Mouse (Mus musculus): ENCODE data around the gene Moap1. TPM values are rescaled to one million over a fixed set of nuclear protein-coding genes. Genes with fewer than 3 reads are reported as not detected.

The Moap1 gene
- polyA plus RNA-seq, 1 experiment from 2014 or later, result 19.0 TPM

GRCm38 (mm10) chr12:102772676-102773075, 29.2 kb upstream of the Moap1 start:
- H3K4me2 ChIP-seq (ENCODE audit: low read depth, low read length), result no peak overlapping the region
- H3K9me3 ChIP-seq (replicated peaks; ENCODE audit: control insufficient read depth, low read length), result 0 out of 2 replicates have a peak, but pooled peaks cover 3% of the 10 kb centered on the region
- ATAC-seq (replicated peaks; ENCODE audit: extremely low read depth, insufficient read depth, low FRiP score), result no peak
- 92% methylated on average over 5 of the region's 5 CpGs for WGBS
- no peak overlapping the region for H3K9ac ChIP-seq (ENCODE audit: low read length)
- no peaks in the 10 kb centered on the region for H3K27me3 ChIP-seq (ENCODE audit: control insufficient read depth, insufficient read depth, low read length)
- no peak overlapping the region for H3K27ac ChIP-seq (ENCODE audit: low read length)
- peaks cover 67% of the 10 kb centered on the region for H3K36me3 ChIP-seq (ENCODE audit: control insufficient read depth, insufficient read depth)
- H3K4me1 ChIP-seq (ENCODE audit: control insufficient read depth, insufficient read depth, low read length), result no peaks in the 10 kb centered on the region
- H3K4me3 ChIP-seq (ENCODE audit: low read length), result no peak overlapping the region

GRCm38 (mm10) chr12:102771601-102772000, 28.1 kb upstream of the Moap1 start:
- no peak for ATAC-seq (replicated peaks; ENCODE audit: extremely low read depth, insufficient read depth, low FRiP score)
- H3K9ac ChIP-seq (ENCODE audit: low read length), result no peak overlapping the region
- H3K4me2 ChIP-seq (ENCODE audit: low read depth, low read length), result no peak overlapping the region
- H3K4me3 ChIP-seq (ENCODE audit: low read length), result no peak overlapping the region
- no peak overlapping the region for H3K27ac ChIP-seq (ENCODE audit: low read length)
- H3K27me3 ChIP-seq (ENCODE audit: control insufficient read depth, insufficient read depth, low read length), result no peaks in the 10 kb centered on the region
- H3K9me3 ChIP-seq (replicated peaks; ENCODE audit: control insufficient read depth, low read length), result 0 out of 2 replicates have a peak, but pooled peaks cover 3% of the 10 kb centered on the region
- H3K4me1 ChIP-seq (ENCODE audit: control insufficient read depth, insufficient read depth, low read length), result no peaks in the 10 kb centered on the region
- WGBS, result 95% methylated on average over 8 of the region's 8 CpGs
- peaks cover 69% of the 10 kb centered on the region for H3K36me3 ChIP-seq (ENCODE audit: control insufficient read depth, insufficient read depth)

DNA sequence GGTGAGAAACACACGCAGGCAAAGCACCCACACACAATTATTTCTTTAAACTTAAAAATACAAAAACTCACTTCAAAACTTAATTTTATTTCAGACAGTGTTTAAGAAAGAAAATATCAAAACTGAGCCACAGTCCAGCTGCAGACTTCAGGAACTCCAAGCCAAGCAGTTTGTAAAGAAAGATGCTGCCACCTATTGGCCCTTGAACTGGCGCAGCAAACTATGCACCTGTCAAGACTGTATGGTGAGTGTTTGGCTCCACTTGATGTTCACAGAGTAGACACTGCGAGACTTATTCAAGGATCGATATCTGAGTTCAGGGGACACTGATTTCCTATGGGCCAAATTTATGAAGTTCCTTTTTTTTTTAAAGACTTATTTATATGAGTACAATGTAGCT, 25.5 kb upstream of the Moap1 start:
- H3K4me2 ChIP-seq (ENCODE audit: low read depth, low read length), result no peak overlapping the region
- H3K36me3 ChIP-seq (ENCODE audit: control insufficient read depth, insufficient read depth), result peaks cover 63% of the 10 kb centered on the region
- 0 out of 2 replicates have a peak, but pooled peaks cover 3% of the 10 kb centered on the region for H3K9me3 ChIP-seq (replicated peaks; ENCODE audit: control insufficient read depth, low read length)
- no peaks in the 10 kb centered on the region for H3K4me1 ChIP-seq (ENCODE audit: control insufficient read depth, insufficient read depth, low read length)
- no peaks in the 10 kb centered on the region for H3K27me3 ChIP-seq (ENCODE audit: control insufficient read depth, insufficient read depth, low read length)
- WGBS, result 85% methylated on average over 4 of the region's 4 CpGs
- no peak overlapping the region for H3K9ac ChIP-seq (ENCODE audit: low read length)
- no peak overlapping the region for H3K27ac ChIP-seq (ENCODE audit: low read length)
- H3K4me3 ChIP-seq (ENCODE audit: low read length), result no peak overlapping the region
- ATAC-seq (replicated peaks; ENCODE audit: extremely low read depth, insufficient read depth, low FRiP score), result no peak

DNA sequence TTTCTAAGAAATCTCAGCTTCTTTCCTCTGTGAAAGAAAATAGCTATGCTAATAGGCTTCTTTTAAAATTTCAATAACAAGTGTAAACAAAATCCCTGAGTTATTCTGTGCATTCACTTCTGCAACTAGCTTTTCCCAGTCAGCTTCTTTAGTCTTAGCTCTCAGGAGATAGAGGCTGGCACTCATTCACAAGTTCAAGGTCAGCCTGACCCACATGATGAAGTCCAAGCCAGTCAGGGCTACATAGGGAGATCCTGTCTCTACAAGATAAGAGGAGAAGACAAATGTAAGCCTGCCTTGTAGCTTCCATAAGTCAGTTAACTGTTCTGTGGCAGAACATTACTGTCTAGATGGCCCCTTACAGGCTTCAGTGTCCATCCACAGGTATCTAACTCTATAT, 20.2 kb upstream of the Moap1 start:
- H3K27me3 ChIP-seq (ENCODE audit: control insufficient read depth, insufficient read depth, low read length), result no peaks in the 10 kb centered on the region
- no peak overlapping the region for H3K4me2 ChIP-seq (ENCODE audit: low read depth, low read length)
- peaks cover 7% of the 10 kb centered on the region for H3K4me1 ChIP-seq (ENCODE audit: control insufficient read depth, insufficient read depth, low read length)
- H3K9ac ChIP-seq (ENCODE audit: low read length), result no peak overlapping the region
- peaks cover 34% of the 10 kb centered on the region for H3K36me3 ChIP-seq (ENCODE audit: control insufficient read depth, insufficient read depth)
- no peak overlapping the region for H3K27ac ChIP-seq (ENCODE audit: low read length)
- ATAC-seq (replicated peaks; ENCODE audit: extremely low read depth, insufficient read depth, low FRiP score), result no peak
- H3K9me3 ChIP-seq (replicated peaks; ENCODE audit: control insufficient read depth, low read length), result no peaks in the 10 kb centered on the region
- no peak overlapping the region for H3K4me3 ChIP-seq (ENCODE audit: low read length)

DNA sequence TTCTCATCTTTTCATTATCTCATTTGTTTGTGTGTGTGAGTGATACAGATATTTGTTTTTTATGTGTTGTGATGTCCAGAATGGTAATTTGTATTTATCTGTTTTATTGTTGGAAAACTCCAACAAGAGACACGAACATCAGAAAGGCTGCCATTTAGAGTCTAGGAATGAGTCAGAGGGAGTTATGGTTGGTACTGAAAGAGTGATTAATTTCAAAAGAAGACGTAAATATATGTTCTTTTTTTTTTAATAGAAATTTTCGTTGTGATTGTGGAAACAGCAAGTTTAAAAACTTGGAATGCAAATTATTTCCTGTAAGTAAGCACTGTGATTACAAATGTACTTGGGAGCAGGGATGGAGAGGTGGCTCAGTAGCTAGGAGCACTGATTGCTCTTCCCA, 18.2 kb upstream of the Moap1 start:
- H3K9ac ChIP-seq (ENCODE audit: low read length), result no peak overlapping the region
- peaks cover 11% of the 10 kb centered on the region for H3K4me1 ChIP-seq (ENCODE audit: control insufficient read depth, insufficient read depth, low read length)
- H3K4me3 ChIP-seq (ENCODE audit: low read length), result no peak overlapping the region
- H3K27me3 ChIP-seq (ENCODE audit: control insufficient read depth, insufficient read depth, low read length), result no peaks in the 10 kb centered on the region
- no peak overlapping the region for H3K27ac ChIP-seq (ENCODE audit: low read length)
- no peaks in the 10 kb centered on the region for H3K9me3 ChIP-seq (replicated peaks; ENCODE audit: control insufficient read depth, low read length)
- no peak overlapping the region for H3K4me2 ChIP-seq (ENCODE audit: low read depth, low read length)
- H3K36me3 ChIP-seq (ENCODE audit: control insufficient read depth, insufficient read depth), result peaks cover 19% of the 10 kb centered on the region
- 79% methylated on average over 3 of the region's 3 CpGs for WGBS
- no peak for ATAC-seq (replicated peaks; ENCODE audit: extremely low read depth, insufficient read depth, low FRiP score)

GRCm38 (mm10) chr12:102758936-102759335, 15.5 kb upstream of the Moap1 start:
- Histone ChIP-seq H3K4me1 (ENCODE audit: control insufficient read depth, insufficient read depth, low read length) (peaks cover 16% of the 10 kb centered on the region), H3K9ac (ENCODE audit: low read length) (peak overlapping the region; percentile 87), H3K27me3 (ENCODE audit: control insufficient read depth, insufficient read depth, low read length) (no peaks in the 10 kb centered on the region), H3K36me3 (ENCODE audit: control insufficient read depth, insufficient read depth) (peaks cover 6% of the 10 kb centered on the region), H3K9me3 (replicated peaks; ENCODE audit: control insufficient read depth, low read length) (no peaks in the 10 kb centered on the region), H3K4me3 (ENCODE audit: low read length) (peak overlapping the region; percentile 75), H3K4me2 (ENCODE audit: low read depth, low read length) (peak overlapping the region; percentile 93), H3K27ac (ENCODE audit: low read length) (peak overlapping the region; percentile 80)
- no peak for ATAC-seq (replicated peaks; ENCODE audit: extremely low read depth, insufficient read depth, low FRiP score)
- 5% methylated on average over 5 of the region's 5 CpGs for WGBS

DNA sequence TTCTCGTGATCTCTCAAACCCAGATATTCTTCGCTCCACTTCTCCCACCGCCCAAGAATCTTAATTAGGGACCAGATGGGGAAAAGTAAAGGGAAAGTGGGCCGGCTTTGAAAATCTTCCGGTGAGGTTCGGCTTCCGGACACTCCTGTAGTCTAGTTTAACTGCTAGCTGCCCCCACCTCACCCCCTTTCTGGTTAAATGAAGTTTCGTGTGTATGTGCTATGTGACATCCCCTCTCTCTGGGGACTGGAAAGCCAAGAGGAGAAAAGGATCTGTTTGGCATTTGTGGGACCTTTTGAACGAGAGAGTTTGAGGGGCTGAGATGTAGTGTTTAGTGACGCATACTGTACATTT, 14.9 kb upstream of the Moap1 start, which contains the start of gene Gm20604:
Gene Gm20604 (minus strand): TSS at position 270 of the 354 bp plus-strand sequence.
- ATAC-seq (replicated peaks; ENCODE audit: extremely low read depth, insufficient read depth, low FRiP score), result no peak
- Histone ChIP-seq H3K4me3 (ENCODE audit: low read length) (peak within 1 kb of the TSS; percentile 75), H3K4me2 (ENCODE audit: low read depth, low read length) (peak within 1 kb of the TSS; percentile 93), H3K9ac (ENCODE audit: low read length) (peak within 1 kb of the TSS; percentile 87), H3K9me3 (replicated peaks; ENCODE audit: control insufficient read depth, low read length) (no peaks in the 10 kb centered on the region), H3K27me3 (ENCODE audit: control insufficient read depth, insufficient read depth, low read length) (no peaks in the 10 kb centered on the region), H3K27ac (ENCODE audit: low read length) (peak within 1 kb of the TSS; percentile 92), H3K4me1 (ENCODE audit: control insufficient read depth, insufficient read depth, low read length) (peaks cover 16% of the 10 kb centered on the region), H3K36me3 (ENCODE audit: control insufficient read depth, insufficient read depth) (peaks cover 3% of the 10 kb centered on the region)
- under 1% methylated on average over 10 of the region's 10 CpGs for WGBS

- Histone ChIP-seq H3K27me3 (ENCODE audit: control insufficient read depth, insufficient read depth, low read length) (no peaks in the 10 kb centered on the region), H3K9ac (ENCODE audit: low read length) (peak within 1 kb of the TSS; percentile 87), H3K9me3 (replicated peaks; ENCODE audit: control insufficient read depth, low read length) (no peaks in the 10 kb centered on the region), H3K27ac (ENCODE audit: low read length) (peak within 1 kb of the TSS; percentile 92), H3K4me3 (ENCODE audit: low read length) (peak within 1 kb of the TSS; percentile 75), H3K4me1 (ENCODE audit: control insufficient read depth, insufficient read depth, low read length) (peaks cover 16% of the 10 kb centered on the region), H3K36me3 (ENCODE audit: control insufficient read depth, insufficient read depth) (peaks cover 3% of the 10 kb centered on the region), H3K4me2 (ENCODE audit: low read depth, low read length) (peak within 1 kb of the TSS; percentile 93)
- under 1% methylated on average over 68 of the region's 73 CpGs for WGBS
- ATAC-seq (replicated peaks; ENCODE audit: extremely low read depth, insufficient read depth, low FRiP score), result peak; percentile 98
Measured at GRCm38 (mm10) chr12:102757689-102758402, 14.4 kb upstream of the Moap1 start, which contains the start of the genes Gm28051, Gon7 and Ubr7. Gene Gm28051 (minus strand): TSS chr12:102757765. Gene Gon7 (minus strand): TSS chr12:102757803. Gene Ubr7 (plus strand): TSS chr12:102757967.

DNA sequence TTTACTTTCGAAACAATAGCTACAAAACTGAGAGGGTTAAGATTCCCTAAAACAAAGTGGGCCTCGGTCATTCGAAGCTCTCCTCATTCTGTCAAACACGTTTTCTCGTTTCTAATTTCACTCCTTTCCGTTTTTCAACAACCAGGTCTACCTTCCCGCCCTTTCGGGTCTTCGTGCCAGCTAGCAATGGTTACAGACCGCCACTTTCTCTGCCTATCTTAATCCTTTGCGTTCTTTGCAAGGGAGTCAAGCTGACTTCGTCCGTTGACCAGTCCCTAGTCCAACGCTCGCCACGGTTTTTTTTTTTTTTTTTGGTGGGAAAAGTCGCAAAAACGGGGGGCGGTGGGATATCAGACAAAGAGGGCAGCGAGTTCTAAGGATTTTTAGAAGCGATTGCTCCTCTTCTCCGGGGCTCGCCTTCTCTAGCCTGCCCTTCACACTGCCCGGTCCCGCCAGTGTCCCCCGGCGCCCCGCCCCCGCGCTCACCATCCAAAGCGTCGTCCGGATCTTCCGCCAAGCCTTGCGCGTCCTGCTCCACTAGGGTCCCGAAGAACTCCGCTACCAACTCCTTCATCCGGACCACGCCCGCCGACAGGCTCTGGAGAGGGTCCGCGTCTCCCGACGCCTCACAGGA, 13.7 kb upstream of the Moap1 start:
- peak overlapping the region; percentile 87 for H3K9ac ChIP-seq (ENCODE audit: low read length)
- no peaks in the 10 kb centered on the region for H3K9me3 ChIP-seq (replicated peaks; ENCODE audit: control insufficient read depth, low read length)
- peak overlapping the region; percentile 92 for H3K27ac ChIP-seq (ENCODE audit: low read length)
- peak overlapping the region; percentile 75 for H3K4me3 ChIP-seq (ENCODE audit: low read length)
- H3K4me2 ChIP-seq (ENCODE audit: low read depth, low read length), result peak overlapping the region; percentile 85
- ATAC-seq (replicated peaks; ENCODE audit: extremely low read depth, insufficient read depth, low FRiP score), result peak; percentile 82
- H3K4me1 ChIP-seq (ENCODE audit: control insufficient read depth, insufficient read depth, low read length), result peaks cover 16% of the 10 kb centered on the region
- H3K27me3 ChIP-seq (ENCODE audit: control insufficient read depth, insufficient read depth, low read length), result no peaks in the 10 kb centered on the region
- H3K36me3 ChIP-seq (ENCODE audit: control insufficient read depth, insufficient read depth), result peaks cover under 1% of the 10 kb centered on the region
- 1% methylated on average over 46 of the region's 46 CpGs for WGBS
